Mouse (Mus musculus): ENCODE data around the gene Pcx. TPM values are rescaled to one million over a fixed set of nuclear protein-coding genes. Genes with fewer than 3 reads are reported as not detected.
A peak's percentile ranks its signal among the peaks of the same experiment; 100 is the strongest.

The Pcx gene
- polyA plus RNA-seq, 1 experiment from 2014 or later, result 14.0 TPM

DNA sequence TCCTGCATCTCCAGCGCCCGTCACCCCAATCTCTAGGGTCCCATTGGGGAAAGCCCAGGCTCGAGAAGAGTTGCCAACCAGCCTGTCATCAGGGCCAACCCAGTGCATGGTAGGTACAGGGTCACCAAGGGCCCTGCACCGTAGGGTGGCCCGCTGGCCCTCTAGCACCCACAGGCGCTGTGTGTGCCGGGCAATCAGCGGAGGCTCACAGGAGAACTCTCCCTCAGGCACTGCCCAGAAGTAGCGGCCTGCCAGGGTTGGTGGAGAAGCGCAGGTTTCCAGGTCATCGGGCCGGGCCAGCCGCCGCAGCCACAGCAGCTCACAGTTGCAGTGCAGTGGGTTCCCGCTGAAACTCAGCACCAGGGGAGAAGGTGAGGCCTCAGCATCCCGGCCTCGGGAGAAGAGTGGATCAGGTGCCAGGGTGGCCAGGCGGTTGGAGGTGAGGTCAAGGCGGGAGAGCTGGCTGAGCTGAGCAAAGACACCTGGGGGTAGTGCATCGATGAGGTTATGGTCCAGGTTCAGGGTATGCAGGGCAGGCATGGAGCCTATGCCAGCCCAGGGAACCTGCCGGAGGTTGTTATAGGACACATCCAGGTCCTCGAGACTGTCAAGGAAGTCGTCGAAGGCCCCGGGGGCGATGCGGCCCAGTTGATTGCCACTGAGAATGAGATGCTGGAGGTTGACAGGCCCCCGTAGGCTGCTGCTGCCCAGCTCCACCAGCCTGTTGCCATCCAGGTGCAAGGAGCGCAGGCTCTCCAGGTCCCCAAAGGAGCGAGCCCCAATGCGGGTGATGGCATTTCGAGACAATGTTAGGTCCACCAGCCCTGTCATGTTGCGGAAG, 103.4 kb downstream of the Pcx start:
- Histone ChIP-seq H3K4me3 (ENCODE audit: low read depth, low read length) (peak overlapping the region; percentile 94), H3K9ac (peak overlapping the region; percentile 94; the same call in 1 of the 2 replicates), H3K4me1 (ENCODE audit: insufficient read depth) (peaks cover 4% of the 10 kb centered on the region; the same call in 1 of the 2 replicates), H3K27ac (ENCODE audit: low read depth) (no peak overlapping the region), H3K9me3 (ENCODE audit: low read depth, low read length) (no peaks in the 10 kb centered on the region), H3K27me3 (ENCODE audit: insufficient read depth, low read length) (no peaks in the 10 kb centered on the region), H3K4me2 (peak overlapping the region; percentile 74), H3K36me3 (ENCODE audit: insufficient read depth) (peaks cover 33% of the 10 kb centered on the region)
- WGBS, result 84% methylated on average over 33 of the region's 33 CpGs
- ATAC-seq (ENCODE audit: insufficient read depth) (no peak), DNase-seq (no peak)
- TF ChIP-seq CTCF (IDR thresholded peaks at IDR 0.05; ENCODE audit: low read depth), result no peak

DNA sequence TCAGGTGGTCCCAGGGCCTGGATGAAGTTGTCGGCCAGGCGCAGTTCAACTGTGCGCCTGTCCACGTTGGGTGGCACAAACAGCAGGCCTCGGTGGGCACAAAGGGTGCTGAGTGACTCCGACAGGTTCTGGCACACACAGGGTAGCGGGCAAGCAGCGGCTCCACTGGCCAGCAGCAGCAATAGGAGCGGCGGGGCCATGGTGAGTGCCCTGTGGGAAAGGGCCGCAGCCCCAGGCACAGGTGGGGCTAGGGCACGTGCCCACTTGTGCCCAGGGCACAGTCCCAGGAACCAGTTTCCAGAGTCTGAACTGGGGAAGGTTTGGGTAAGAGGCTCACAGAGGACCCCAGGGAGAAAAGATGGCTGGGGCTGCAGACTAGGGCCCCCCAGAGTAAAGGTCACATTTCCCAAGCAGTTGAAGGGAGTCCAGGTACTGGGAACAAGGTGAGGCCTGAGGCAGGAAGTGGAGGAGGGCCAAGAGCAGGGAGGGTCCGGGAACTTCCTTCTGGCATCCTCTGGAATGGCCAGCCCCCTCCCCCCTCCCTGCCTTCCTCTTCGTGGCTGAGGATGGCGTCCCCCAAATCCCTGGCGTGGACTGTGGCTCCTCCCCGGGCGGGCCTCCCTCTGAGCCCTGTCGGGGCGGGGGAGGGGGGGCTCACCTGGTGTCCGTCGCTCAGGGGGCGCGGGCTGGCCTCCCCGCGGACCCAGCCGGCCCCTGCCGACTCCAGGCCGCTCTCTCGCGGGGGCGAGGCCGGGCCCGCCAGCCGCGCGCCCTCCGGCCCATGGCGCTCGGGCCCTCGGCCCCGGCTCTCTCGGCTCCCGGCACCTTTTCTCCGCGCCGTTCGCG, 104.3 kb downstream of the Pcx start:
- TF ChIP-seq CTCF (IDR thresholded peaks at IDR 0.05; ENCODE audit: low read depth), result no peak
- Histone ChIP-seq H3K4me3 (ENCODE audit: low read depth, low read length) (peak overlapping the region; percentile 94), H3K36me3 (ENCODE audit: insufficient read depth) (peaks cover 33% of the 10 kb centered on the region), H3K27ac (ENCODE audit: low read depth) (peak overlapping the region; percentile 92), H3K4me2 (peak overlapping the region; percentile 74), H3K9me3 (ENCODE audit: low read depth, low read length) (no peaks in the 10 kb centered on the region), H3K4me1 (ENCODE audit: insufficient read depth) (peaks cover 4% of the 10 kb centered on the region; the same call in 1 of the 2 replicates), H3K9ac (peak overlapping the region; percentile 94), H3K27me3 (ENCODE audit: insufficient read depth, low read length) (no peaks in the 10 kb centered on the region)
- DNase-seq (peak; percentile 64), ATAC-seq (ENCODE audit: insufficient read depth) (0 out of 2 replicates have a peak, but pooled peaks have one; percentile 6)
- WGBS, result 18% methylated on average over 42 of the region's 49 CpGs

DNA sequence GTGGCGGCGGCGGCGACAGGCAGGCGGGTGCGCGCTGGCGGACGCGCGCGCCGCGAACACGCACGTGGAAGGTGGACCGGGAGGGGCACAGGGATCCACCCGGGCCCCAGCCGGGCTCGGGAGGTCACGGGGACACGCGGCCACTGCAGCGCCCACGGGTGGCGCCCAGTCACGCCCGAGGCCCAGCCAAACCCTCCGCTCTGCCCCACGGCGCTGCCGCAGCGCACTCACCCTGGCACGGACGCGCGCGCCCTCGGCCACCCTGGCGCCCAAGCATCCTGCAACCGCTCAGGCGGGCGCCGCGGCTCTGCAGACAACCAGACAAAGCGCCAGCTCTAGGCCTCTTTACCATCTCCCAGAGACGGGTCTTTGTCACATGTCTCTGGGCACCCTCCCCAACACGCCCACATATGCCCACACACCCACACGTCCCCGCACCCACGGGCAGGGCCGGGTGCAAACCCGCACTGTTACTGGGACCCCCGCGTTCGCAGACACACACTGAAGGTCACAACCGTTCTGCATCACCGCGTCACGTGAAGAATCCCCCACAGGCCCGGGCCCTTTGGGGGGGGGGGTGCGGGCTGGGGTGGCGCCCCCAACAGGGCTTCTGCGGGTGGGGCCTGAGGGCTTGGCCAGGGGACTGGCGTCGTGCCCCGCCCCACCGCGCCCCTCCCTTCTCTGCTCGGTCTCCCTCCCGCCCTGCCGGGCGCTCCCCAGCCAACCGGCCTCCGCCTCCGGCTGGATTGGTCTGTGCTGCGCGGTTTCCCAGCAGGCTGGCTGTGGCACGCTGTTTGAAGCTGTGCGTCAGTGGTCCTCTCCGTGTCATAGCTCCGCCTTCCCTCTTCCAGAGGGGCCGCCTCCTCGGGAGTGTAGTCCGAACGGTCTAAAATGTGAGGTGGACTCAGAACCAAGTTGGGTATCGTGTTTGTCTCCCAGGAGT, 105.2 kb downstream of the Pcx start, which contains the start of gene Lrfn4:
Gene Lrfn4 (minus strand): TSS at position 517 of the 943 bp plus-strand sequence.
- Histone ChIP-seq H3K4me3 (ENCODE audit: low read depth, low read length) (peak within 1 kb of the TSS; percentile 94), H3K27me3 (ENCODE audit: insufficient read depth, low read length) (no peaks in the 10 kb centered on the region), H3K36me3 (ENCODE audit: insufficient read depth) (peaks cover 37% of the 10 kb centered on the region), H3K4me2 (peak within 1 kb of the TSS; percentile 74), H3K27ac (ENCODE audit: low read depth) (peak within 1 kb of the TSS; percentile 92), H3K9ac (peak within 1 kb of the TSS; percentile 94), H3K9me3 (ENCODE audit: low read depth, low read length) (no peaks in the 10 kb centered on the region), H3K4me1 (ENCODE audit: insufficient read depth) (peaks cover 4% of the 10 kb centered on the region; the same call in 1 of the 2 replicates)
- ATAC-seq (ENCODE audit: insufficient read depth) (peak; percentile 97), DNase-seq (peak; percentile 96)
- peak; percentile 29; the same call in 1 of the 2 replicates for TF ChIP-seq CTCF (IDR thresholded peaks at IDR 0.05; ENCODE audit: low read depth)
- under 1% methylated on average over 79 of the region's 87 CpGs for WGBS

DNA sequence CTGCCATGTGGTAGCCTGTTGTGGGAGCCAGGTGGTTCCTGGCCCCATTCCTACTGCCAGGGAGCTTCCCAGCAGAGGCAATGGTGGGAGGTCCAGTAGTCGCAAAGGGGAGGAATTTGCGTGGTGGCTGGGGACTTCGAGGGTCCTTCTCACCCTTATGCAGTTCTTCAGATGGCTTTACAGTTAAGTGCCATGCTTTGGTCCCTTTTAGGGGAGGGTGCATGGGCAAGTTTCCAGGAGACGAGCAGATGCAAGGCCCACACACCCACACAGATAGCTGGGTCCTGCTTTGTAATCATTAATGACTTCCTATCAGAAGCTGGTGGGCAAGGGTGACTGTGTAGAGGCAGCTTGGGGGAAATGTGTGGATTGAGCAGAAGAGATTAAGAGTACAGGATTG, 106.3 kb downstream of the Pcx start:
- H3K27me3 ChIP-seq (ENCODE audit: insufficient read depth, low read length), result no peaks in the 10 kb centered on the region
- WGBS, result 24% methylated on average over 4 of the region's 4 CpGs
- H3K4me1 ChIP-seq (ENCODE audit: insufficient read depth), result peaks cover 4% of the 10 kb centered on the region; the same call in 1 of the 2 replicates
- no peaks in the 10 kb centered on the region for H3K9me3 ChIP-seq (ENCODE audit: low read depth, low read length)
- TF ChIP-seq CTCF (IDR thresholded peaks at IDR 0.05; ENCODE audit: low read depth), result no peak
- H3K4me2 ChIP-seq, result peak overlapping the region; percentile 74
- H3K4me3 ChIP-seq (ENCODE audit: low read depth, low read length), result peak overlapping the region; percentile 94
- ATAC-seq (ENCODE audit: insufficient read depth), result no peak
- peak overlapping the region; percentile 73 for H3K27ac ChIP-seq (ENCODE audit: low read depth)
- no peak for DNase-seq
- peaks cover 34% of the 10 kb centered on the region for H3K36me3 ChIP-seq (ENCODE audit: insufficient read depth)
- H3K9ac ChIP-seq, result peak overlapping the region; percentile 51; the same call in 1 of the 2 replicates

DNA sequence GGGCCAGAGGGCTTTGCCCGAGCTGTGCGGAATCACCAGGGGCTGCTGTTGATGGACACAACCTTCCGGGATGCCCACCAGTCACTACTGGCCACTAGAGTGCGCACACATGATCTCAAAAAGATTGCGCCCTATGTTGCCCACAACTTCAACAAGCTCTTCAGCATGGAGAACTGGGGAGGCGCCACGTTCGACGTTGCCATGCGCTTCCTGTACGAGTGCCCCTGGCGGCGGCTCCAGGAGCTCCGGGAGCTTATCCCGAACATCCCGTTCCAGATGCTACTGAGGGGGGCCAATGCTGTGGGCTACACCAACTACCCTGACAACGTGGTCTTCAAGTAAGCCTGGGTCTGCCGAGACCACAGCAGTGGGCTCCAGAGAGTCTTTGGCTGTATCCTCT, 107.9 kb downstream of the Pcx start:
- 29% methylated on average over 18 of the region's 18 CpGs for WGBS
- no peak overlapping the region for H3K4me3 ChIP-seq (ENCODE audit: low read depth, low read length)
- no peaks in the 10 kb centered on the region for H3K9me3 ChIP-seq (ENCODE audit: low read depth, low read length)
- H3K27me3 ChIP-seq (ENCODE audit: insufficient read depth, low read length), result no peaks in the 10 kb centered on the region
- no peak for ATAC-seq (ENCODE audit: insufficient read depth)
- no peak overlapping the region for H3K9ac ChIP-seq
- H3K4me2 ChIP-seq, result no peak overlapping the region
- peak; percentile 61 for TF ChIP-seq CTCF (IDR thresholded peaks at IDR 0.05; ENCODE audit: low read depth)
- DNase-seq, result peak; percentile 76
- peaks cover 34% of the 10 kb centered on the region for H3K36me3 ChIP-seq (ENCODE audit: insufficient read depth)
- no peak overlapping the region for H3K27ac ChIP-seq (ENCODE audit: low read depth)
- H3K4me1 ChIP-seq (ENCODE audit: insufficient read depth), result peaks cover 4% of the 10 kb centered on the region; the same call in 1 of the 2 replicates

DNA sequence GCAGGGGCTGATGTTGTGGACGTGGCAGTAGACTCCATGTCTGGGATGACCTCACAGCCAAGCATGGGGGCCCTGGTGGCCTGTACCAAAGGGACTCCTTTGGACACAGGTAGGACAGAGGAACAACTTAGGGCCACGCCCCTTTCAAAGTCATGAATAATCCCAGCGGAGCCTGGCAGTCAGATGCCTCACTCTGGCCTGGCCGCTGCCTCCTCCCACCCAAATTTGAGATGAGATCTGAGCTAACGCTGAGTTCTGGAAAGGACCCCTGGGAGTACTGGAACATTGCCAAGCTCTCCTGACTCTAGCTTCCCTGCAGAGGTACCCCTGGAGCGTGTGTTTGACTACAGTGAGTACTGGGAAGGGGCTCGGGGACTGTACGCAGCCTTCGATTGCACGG, 109.2 kb downstream of the Pcx start:
- Histone ChIP-seq H3K4me3 (ENCODE audit: low read depth, low read length) (no peak overlapping the region), H3K27ac (ENCODE audit: low read depth) (no peak overlapping the region), H3K4me2 (no peak overlapping the region), H3K9me3 (ENCODE audit: low read depth, low read length) (no peaks in the 10 kb centered on the region), H3K27me3 (ENCODE audit: insufficient read depth, low read length) (no peaks in the 10 kb centered on the region), H3K4me1 (ENCODE audit: insufficient read depth) (peaks cover under 1% of the 10 kb centered on the region; the same call in 1 of the 2 replicates), H3K36me3 (ENCODE audit: insufficient read depth) (peaks cover 37% of the 10 kb centered on the region; the same call in 1 of the 2 replicates), H3K9ac (no peak overlapping the region)
- ATAC-seq (ENCODE audit: insufficient read depth), result no peak
- no peak for DNase-seq
- TF ChIP-seq CTCF (IDR thresholded peaks at IDR 0.05; ENCODE audit: low read depth), result no peak
- WGBS, result 78% methylated on average over 10 of the region's 10 CpGs
